Mouse (Mus musculus): Measurements from ENCODE around the gene Pomp.

GRCm38 (mm10) chr5:147883581-147883980 is 23.3 kb downstream of the Pomp start:
- TF ChIP-seq CTCF (IDR thresholded peaks at IDR 0.05; ENCODE audit: insufficient read depth, low read depth, low read length) (no peak), POLR2A (IDR thresholded peaks at IDR 0.05; ENCODE audit: insufficient read depth, low read depth, low read length) (no peak)

All from olfactory bulb, adult 2 months (tissue).